Mouse (Mus musculus) layer of hippocampus, adult 9-11 months (tissue): ENCODE data around the gene Cbs.
A peak's percentile ranks its signal among the peaks of the same experiment; 100 is the strongest.

Experiments
- DNase-seq: peaks from one replicate; pipeline ENCODE4 v3.0.0; 2022

Gene Cbs

GRCm38 (mm10) chr17:31583185-31583584 lies 53.9 kb downstream of the Cbs start:
- no peak for DNase-seq

- DNase-seq = no peak
These were observed 56.7 kb downstream of the Cbs start for GRCm38 (mm10) chr17:31580344-31580743.

- no peak for DNase-seq
These were observed 60.5 kb downstream of the Cbs start for GRCm38 (mm10) chr17:31576394-31577175.

- DNase-seq = no peak
These were observed 62.4 kb downstream of the Cbs start for GRCm38 (mm10) chr17:31574662-31575061.

GRCm38 (mm10) chr17:31571689-31572088 lies 65.3 kb downstream of the Cbs start:
- DNase-seq = no peak

GRCm38 (mm10) chr17:31570321-31570925 lies 66.6 kb downstream of the Cbs start:
- no peak for DNase-seq

- no peak for DNase-seq
These were observed 67.3 kb downstream of the Cbs start for GRCm38 (mm10) chr17:31569756-31570155.

- DNase-seq = no peak
These were observed 70.8 kb downstream of the Cbs start for GRCm38 (mm10) chr17:31566276-31566675.

- peak; percentile 63 for DNase-seq
These were observed 71.6 kb downstream of the Cbs start for GRCm38 (mm10) chr17:31565141-31566056.

- DNase-seq = no peak
These were observed 72.2 kb downstream of the Cbs start for GRCm38 (mm10) chr17:31564858-31565140.

- DNase-seq = peak; percentile 100
These were observed 72.8 kb downstream of the Cbs start, which contains the start of gene Pknox1 for GRCm38 (mm10) chr17:31564015-31564857. Gene Pknox1, plus strand, starts transcription at chr17:31564734.

GRCm38 (mm10) chr17:31563632-31564014 lies 73.4 kb downstream of the Cbs start:
- DNase-seq = peak; percentile 45

- DNase-seq = no peak
These were observed 77.8 kb downstream of the Cbs start for GRCm38 (mm10) chr17:31559021-31559789.
